Mouse (Mus musculus): ENCODE measurements around the gene Ptpa.

DNA sequence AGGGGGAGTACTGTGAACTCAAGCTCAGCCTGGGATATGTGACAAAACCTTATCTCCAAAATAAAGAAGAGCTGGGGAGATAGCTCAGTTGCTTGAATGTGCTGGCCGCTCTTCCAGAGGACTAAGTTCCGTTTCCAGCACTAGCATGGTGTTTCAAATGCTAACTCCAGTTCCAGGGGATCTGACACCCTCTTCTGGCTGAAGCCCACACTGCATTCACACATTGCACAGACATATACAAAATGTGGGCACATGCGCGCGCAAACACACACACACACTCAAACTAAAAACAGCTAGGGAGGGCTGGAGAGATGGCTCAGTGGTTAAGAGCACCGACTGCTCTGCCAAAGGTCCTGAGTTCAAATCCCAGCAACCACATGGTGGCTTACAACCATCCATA lies 43.4 kb downstream of the Ptpa start:
- TF ChIP-seq CTCF (IDR thresholded peaks at IDR 0.05; ENCODE audit: low read depth) (peak; percentile 22; the same call in 1 of the 2 replicates), EP300 (IDR thresholded peaks at IDR 0.05; ENCODE audit: low read depth) (no peak)

Data from heart, postnatal 0 days (tissue).